Mouse (Mus musculus) heart, embryonic 14.5 days (tissue): ENCODE data around the gene 6430571L13Rik. TPM values are rescaled to one million over a fixed set of nuclear protein-coding genes. Genes with fewer than 3 reads are reported as not detected.
A peak's percentile ranks its signal among the peaks of the same experiment; 100 is the strongest.

Source experiments
- ATAC-seq: fragments of 200-750 bp; cut with Nextera tagmentation; 2 replicates; pipeline ENCODE4 v1.8.0; 2017; ENCODE audit warnings: low read depth, moderate TSS enrichment; ENCODE audit not compliant: insufficient number of reproducible peaks, insufficient read depth, low FRiP score
- H3K27ac ChIP-seq, 2 experiments: fragments of 200-500 bp in 1 of 2; fragments of 300-500 bp in 1 of 2; sonication (generic) in 1 of 2; replicated peaks in 1 of 2; 2 replicates each; pipeline ENCODE4 v1.5.1; 2012 to 2014; ENCODE audit warnings: low read depth in 2 of 2, low read length in 2 of 2, control low read depth in 1 of 2, mild to moderate bottlenecking in 1 of 2, mixed read lengths in 1 of 2; ENCODE audit not compliant: control insufficient read depth in 1 of 2, insufficient read depth in 1 of 2
- H3K27me3 ChIP-seq: fragments of 300-500 bp; sonication (generic); 2 replicates; pipeline ENCODE4 v1.6.1; 2014; ENCODE audit warnings: mild to moderate bottlenecking, low read length, control low read depth; ENCODE audit not compliant: control insufficient read depth, insufficient read depth
- H3K36me3 ChIP-seq: fragments of 300-500 bp; sonication (generic); 2 replicates; pipeline ENCODE4 v1.6.1; 2014; ENCODE audit warnings: mild to moderate bottlenecking, control low read depth, low read length, mixed read lengths; ENCODE audit not compliant: control insufficient read depth, insufficient read depth
- H3K4me1 ChIP-seq, 2 experiments: fragments of 200-500 bp in 1 of 2; fragments of 300-500 bp in 1 of 2; sonication (generic) in 1 of 2; 2 replicates each; pipeline ENCODE4 v1.6.1; 2012 to 2014; ENCODE audit warnings: low read length in 2 of 2, control low read depth in 1 of 2, mixed read lengths in 1 of 2; ENCODE audit not compliant: control insufficient read depth in 2 of 2, insufficient read depth in 2 of 2
- H3K4me2 ChIP-seq: fragments of 300-500 bp; sonication (generic); 2 replicates; pipeline ENCODE4 v1.6.1; 2014; ENCODE audit warnings: mild to moderate bottlenecking, low read length
- H3K4me3 ChIP-seq, 2 experiments: fragments of 200-500 bp in 1 of 2; fragments of 300-500 bp in 1 of 2; sonication (generic) in 1 of 2; 2 replicates each; pipeline ENCODE4 v1.5.1; 2012 to 2014; ENCODE audit warnings: low read length in 2 of 2, mild to moderate bottlenecking in 2 of 2, control low read depth in 1 of 2, low read depth in 1 of 2, moderate library complexity in 1 of 2; ENCODE audit not compliant: control insufficient read depth in 1 of 2, insufficient read depth in 1 of 2
- H3K9ac ChIP-seq: fragments of 300-500 bp; sonication (generic); 2 replicates; pipeline ENCODE4 v1.6.1; 2014; ENCODE audit warnings: mild to moderate bottlenecking, low read length
- H3K9me3 ChIP-seq: fragments of 300-500 bp; sonication (generic); 2 replicates; pipeline ENCODE4 v1.6.1; 2016; ENCODE audit warnings: low read length, control low read depth; ENCODE audit not compliant: control insufficient read depth
- WGBS: fragments of 180-500 bp; shearing (Covaris S2); extraction: QIAGEN DNeasy Blood & Tissue Kit; methylation state at CpG from one replicate; pipeline ENCODE4 v1.1.7; 2014; 5-methylcytosine and 5-hydroxymethylcytosine counted together
- polyA plus RNA-seq: library from polyadenylated mRNA; unstranded; fragments of >200 nt; fragmentation: Nextera tagmentation; extraction: Ambion mirVana; gene quantifications from 2 replicates; pipeline ENCODE4 v1.2.1, GENCODE M21; 2014

The 6430571L13Rik gene
- polyA plus RNA-seq, 1 experiment from 2014 or later = 1.1 TPM

DNA sequence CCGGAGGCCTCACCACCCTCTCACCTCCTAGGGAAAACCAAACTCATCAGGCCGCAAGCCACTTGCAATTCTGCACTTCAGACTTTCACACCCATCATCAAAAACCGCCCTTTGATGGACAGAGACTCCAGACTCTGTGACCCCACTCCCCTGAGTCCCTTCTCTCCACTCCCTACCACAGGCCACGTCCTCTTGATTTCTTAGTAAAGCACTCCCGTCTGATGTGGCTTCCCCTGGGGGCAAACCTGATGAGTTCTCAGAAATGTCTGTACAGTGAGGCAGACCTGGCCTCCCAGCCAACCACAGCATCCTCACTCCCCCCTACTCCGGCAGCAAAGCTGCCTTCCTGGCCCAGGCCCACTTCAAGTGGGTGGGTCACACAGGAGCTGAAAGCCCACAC, 6.0 kb upstream of the 6430571L13Rik start:
- no peak for ATAC-seq
- Histone ChIP-seq H3K9ac (no peak overlapping the region), H3K4me1 (peaks cover 4 to 16% of the 10 kb centered on the region in 2 experiments; a peak in 3 of 4 replicates), H3K4me2 (no peak overlapping the region), H3K36me3 (peaks cover 7% of the 10 kb centered on the region), H3K4me3 (no peak overlapping the region), H3K27me3 (no peaks in the 10 kb centered on the region), H3K9me3 (no peaks in the 10 kb centered on the region), H3K27ac (no peak overlapping the region)
- 86% methylated on average over 6 of the region's 6 CpGs for WGBS

DNA sequence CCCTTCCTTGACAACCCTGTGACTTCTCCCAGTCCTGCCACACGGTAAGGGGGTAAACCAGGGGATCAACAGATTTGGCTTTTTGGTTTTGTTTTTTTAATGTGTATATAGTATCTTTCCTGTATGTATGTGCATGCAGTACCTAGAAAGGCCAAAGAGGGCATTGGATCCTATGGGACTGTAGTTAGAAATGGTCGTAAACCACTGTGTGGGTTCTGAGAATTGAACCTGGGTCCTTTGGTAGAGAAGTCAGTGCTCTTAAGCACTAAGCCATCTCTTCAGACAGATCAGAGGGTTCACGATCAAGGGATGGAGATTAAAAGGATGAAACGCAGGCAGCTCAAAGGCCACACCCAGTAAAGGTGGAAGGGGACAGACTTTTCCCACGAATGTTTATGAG, 5.4 kb upstream of the 6430571L13Rik start:
- H3K27ac ChIP-seq = no peak overlapping the region
- no peak overlapping the region for H3K9ac ChIP-seq
- H3K4me2 ChIP-seq = no peak overlapping the region
- no peaks in the 10 kb centered on the region for H3K27me3 ChIP-seq
- peaks cover 4 to 18% of the 10 kb centered on the region in 2 experiments; a peak in 3 of 4 replicates for H3K4me1 ChIP-seq
- H3K9me3 ChIP-seq = no peaks in the 10 kb centered on the region
- no peak overlapping the region for H3K4me3 ChIP-seq
- ATAC-seq = no peak
- H3K36me3 ChIP-seq = peaks cover 7% of the 10 kb centered on the region
- 89% methylated on average over 5 of the region's 5 CpGs for WGBS

DNA sequence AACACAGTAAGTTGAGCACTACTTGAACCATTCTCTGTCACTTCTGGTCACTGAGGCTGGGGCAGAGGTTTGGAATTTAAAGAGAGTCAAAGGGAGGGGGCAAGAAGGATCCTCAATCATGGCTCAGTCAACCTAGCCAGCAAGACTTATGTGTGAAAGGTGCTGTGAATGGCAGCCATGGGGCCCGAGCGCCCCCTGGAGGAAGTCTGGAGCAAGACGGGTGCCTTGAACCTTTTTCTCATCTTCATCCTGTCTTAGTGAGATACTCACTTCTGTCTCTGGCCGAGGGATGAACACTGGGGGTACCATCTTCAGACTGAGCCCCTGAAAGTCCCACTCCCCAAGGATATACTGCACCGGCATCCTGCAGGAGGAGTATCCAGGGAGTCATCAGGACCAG, 4.5 kb upstream of the 6430571L13Rik start:
- Histone ChIP-seq H3K36me3 (peaks cover 7% of the 10 kb centered on the region), H3K4me1 (peaks cover 8 to 19% of the 10 kb centered on the region in 2 experiments), H3K27ac (no peak overlapping the region), H3K4me2 (no peak overlapping the region), H3K9ac (no peak overlapping the region), H3K9me3 (no peaks in the 10 kb centered on the region), H3K27me3 (no peaks in the 10 kb centered on the region), H3K4me3 (no peak overlapping the region)
- 3% methylated on average over 5 of the region's 5 CpGs for WGBS
- no peak for ATAC-seq

DNA sequence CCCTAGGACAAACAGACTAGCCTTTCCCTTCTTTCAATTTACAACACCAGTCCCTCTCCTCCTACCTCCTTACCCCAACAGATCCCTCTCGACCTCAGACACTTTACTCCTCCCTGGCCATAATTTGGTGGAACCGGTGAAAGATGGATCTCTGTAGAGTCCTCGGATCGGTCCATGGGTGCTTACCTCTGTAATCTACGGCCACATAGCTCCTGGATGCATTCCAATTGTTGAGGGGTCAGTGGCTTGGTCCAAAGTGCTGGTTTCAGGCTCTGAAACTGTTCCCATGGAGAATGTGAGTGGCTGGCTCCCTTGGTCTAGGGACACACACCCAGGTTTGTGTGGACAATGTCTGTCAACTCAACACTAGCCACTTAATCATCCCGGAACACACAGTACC, 4.0 kb upstream of the 6430571L13Rik start:
- Histone ChIP-seq H3K9me3 (no peaks in the 10 kb centered on the region), H3K4me2 (no peak overlapping the region), H3K9ac (no peak overlapping the region), H3K27me3 (peaks cover 3% of the 10 kb centered on the region; the same call in 1 of the 2 replicates), H3K36me3 (peaks cover 7% of the 10 kb centered on the region), H3K27ac (no peak overlapping the region), H3K4me1 (peaks cover 10 to 19% of the 10 kb centered on the region in 2 experiments), H3K4me3 (no peak overlapping the region)
- 81% methylated on average over 6 of the region's 6 CpGs for WGBS
- no peak for ATAC-seq

DNA sequence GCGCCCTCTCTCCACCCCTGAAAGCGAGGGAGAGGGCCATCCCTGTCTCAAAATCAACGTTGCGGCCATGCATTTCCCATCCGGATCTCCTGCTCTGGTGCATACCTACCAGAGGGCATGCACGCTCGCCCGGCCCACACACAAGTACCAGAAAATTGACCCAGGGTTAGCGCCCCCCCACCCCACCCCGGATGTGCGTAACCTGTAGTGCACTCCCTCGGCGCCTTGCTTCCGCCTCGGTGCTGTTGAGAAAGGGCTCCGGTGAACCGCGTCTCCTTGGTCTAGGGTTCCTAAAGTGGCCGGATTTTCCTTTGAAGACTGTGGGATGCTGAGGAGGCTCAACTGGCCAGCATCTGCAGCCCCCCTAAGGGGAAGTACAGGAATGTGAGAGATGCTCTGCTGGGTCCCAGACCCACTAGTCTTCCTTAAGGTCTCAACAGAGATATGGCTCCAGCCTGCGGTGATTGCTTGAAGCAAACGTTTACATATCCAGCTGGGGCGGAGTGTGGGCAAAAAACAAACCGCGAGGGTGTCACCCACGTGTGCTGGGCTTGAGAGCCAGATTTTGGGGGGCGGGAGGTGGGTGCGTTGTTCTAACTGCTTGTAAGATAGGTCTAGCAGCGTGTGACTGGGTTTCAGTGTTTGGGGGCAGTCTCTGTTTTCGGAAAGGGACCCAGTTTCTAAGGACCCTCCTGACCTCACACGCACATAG, 2.1 kb upstream of the 6430571L13Rik start, which contains the start of gene Hemk1:
Gene Hemk1 (minus strand): TSS at position 179 of the 712 bp plus-strand sequence.
- Histone ChIP-seq H3K4me3 (peak within 1 kb of the TSS; percentile 60 to 71), H3K4me2 (peak within 1 kb of the TSS; percentile 91), H3K9ac (peak within 1 kb of the TSS; percentile 86), H3K9me3 (no peaks in the 10 kb centered on the region), H3K36me3 (no peaks in the 10 kb centered on the region), H3K4me1 (peaks cover 10 to 19% of the 10 kb centered on the region in 2 experiments), H3K27me3 (peaks cover 3% of the 10 kb centered on the region; the same call in 1 of the 2 replicates), H3K27ac (peak within 1 kb of the TSS; percentile 43 to 53)
- ATAC-seq = 0 out of 2 replicates have a peak, but pooled peaks have one; percentile 32
- 4% methylated on average over 30 of the region's 30 CpGs for WGBS

DNA sequence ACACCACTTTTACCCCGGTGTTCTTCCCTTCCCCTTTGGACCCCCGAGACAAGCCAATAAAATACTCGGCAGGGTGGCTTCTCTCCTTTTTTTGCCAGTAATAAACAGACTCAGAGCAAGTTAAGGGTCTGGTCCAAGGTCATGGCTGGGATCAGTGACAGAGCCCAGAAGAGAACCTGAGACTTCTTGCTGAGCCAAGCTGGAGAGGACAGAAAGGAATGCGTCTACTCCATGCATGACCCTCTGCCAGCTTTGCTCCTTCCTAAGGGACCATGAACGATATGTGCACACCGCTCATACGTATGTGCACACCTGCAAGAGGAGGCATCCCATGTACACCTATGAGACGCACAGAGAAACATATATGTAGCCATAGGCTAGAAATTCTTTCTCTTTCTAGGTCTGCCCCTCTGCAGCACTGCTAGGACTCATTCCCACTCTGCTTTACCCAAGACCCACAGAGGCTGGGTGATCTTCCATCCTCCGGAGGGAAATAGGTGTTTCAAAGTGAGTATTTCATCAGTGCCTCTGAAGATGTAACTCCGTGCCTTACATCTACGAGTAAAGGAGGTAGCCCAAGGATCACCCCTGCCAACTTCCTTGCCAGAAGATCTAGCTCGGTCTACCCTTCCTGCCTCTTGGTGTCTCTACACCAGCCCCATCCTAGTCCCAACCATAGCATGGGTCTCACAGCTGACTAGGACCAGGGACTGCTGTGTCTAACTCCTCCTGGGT, 676 bp downstream of the 6430571L13Rik start:
- WGBS = 46% methylated on average over 12 of the region's 12 CpGs
- no peak for ATAC-seq
- H3K9me3 ChIP-seq = no peaks in the 10 kb centered on the region

DNA sequence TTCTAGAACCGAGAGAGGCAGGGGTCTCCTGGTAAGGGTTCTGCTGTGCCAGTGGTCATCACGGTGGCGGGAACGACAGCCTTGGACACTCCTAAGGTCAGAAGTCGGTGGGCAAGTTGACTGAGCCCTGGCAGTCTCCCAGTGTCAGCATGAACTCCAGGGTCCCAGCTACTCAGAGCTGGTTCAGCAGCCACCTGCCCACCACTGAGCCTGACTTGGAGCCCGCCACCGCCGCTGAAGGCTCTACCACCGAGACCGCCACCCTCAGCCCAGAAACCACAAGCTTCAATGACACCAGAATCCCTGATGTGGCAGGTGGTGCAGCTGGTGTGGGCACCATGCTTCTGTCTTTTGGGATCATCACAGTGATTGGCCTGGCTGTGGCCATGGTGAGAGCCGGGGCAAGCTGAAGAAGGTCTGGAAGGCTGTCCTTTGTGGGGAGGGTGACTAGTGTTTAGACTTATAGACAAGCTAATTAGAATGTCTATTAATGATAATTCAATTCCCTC, 1.9 kb downstream of the 6430571L13Rik start:
- H3K27ac ChIP-seq = no peak overlapping the region
- H3K27me3 ChIP-seq = peaks cover 3% of the 10 kb centered on the region; the same call in 1 of the 2 replicates
- peaks cover 10 to 15% of the 10 kb centered on the region in 2 experiments for H3K4me1 ChIP-seq
- H3K9me3 ChIP-seq = no peaks in the 10 kb centered on the region
- H3K4me2 ChIP-seq = no peak overlapping the region
- WGBS = 90% methylated on average over 11 of the region's 11 CpGs
- H3K9ac ChIP-seq = no peak overlapping the region
- no peak overlapping the region for H3K4me3 ChIP-seq
- H3K36me3 ChIP-seq = no peaks in the 10 kb centered on the region
- no peak for ATAC-seq

More for the DNA sequence above, 676 bp downstream of the 6430571L13Rik start:
- no peaks in the 10 kb centered on the region for H3K36me3 ChIP-seq
- peak overlapping the region; percentile 87 for H3K4me2 ChIP-seq
- peaks cover 10 to 19% of the 10 kb centered on the region in 2 experiments for H3K4me1 ChIP-seq
- H3K4me3 ChIP-seq = peak overlapping the region; percentile 67 to 79
- peaks cover 3% of the 10 kb centered on the region; the same call in 1 of the 2 replicates for H3K27me3 ChIP-seq
- H3K9ac ChIP-seq = peak overlapping the region; percentile 77
- no peak overlapping the region for H3K27ac ChIP-seq
